Mouse (Mus musculus): ENCODE data around the gene Gm26965. TPM values are rescaled to one million over a fixed set of nuclear protein-coding genes. Genes with fewer than 3 reads are reported as not detected.
"Not testable (repeated sequence)": the region's sequence is repeated elsewhere in the genome, so short reads cannot be mapped to it uniquely, and the experiment has no call there.

The Gm26965 gene
- polyA plus RNA-seq, 1 experiment from 2014 or later: not detected

GRCm38 (mm10) chr13:67484424-67484811 lies 41.5 kb downstream of the Gm26965 start:
- H3K9me3 ChIP-seq (ENCODE audit: low read length): peaks cover 5% of the 10 kb centered on the region
- H3K36me3 ChIP-seq (ENCODE audit: insufficient read depth, low read length): peaks cover 18% of the 10 kb centered on the region
- peak; percentile 67 for ATAC-seq (ENCODE audit: low FRiP score, low TSS enrichment)
- H3K27me3 ChIP-seq (ENCODE audit: insufficient read depth, low read length): no peaks in the 10 kb centered on the region
- H3K9ac ChIP-seq (replicated peaks; ENCODE audit: low read length): peak overlapping the region; percentile 69
- H3K4me3 ChIP-seq (ENCODE audit: low read length): peak overlapping the region; percentile 74
- no peak overlapping the region for H3K27ac ChIP-seq (ENCODE audit: low read length)
- H3K4me1 ChIP-seq (ENCODE audit: insufficient read depth, low read length): peaks cover 6% of the 10 kb centered on the region; the same call in 1 of the 2 replicates
- H3K4me2 ChIP-seq (replicated peaks; ENCODE audit: low read depth, low read length): peak overlapping the region; percentile 56
- WGBS: 40% methylated on average over 8 of the region's 8 CpGs

- peak within 1 kb of the TSS; percentile 56 for H3K4me2 ChIP-seq (replicated peaks; ENCODE audit: low read depth, low read length)
- peak within 1 kb of the TSS; percentile 69 for H3K9ac ChIP-seq (replicated peaks; ENCODE audit: low read length)
- peak within 1 kb of the TSS; percentile 74 for H3K4me3 ChIP-seq (ENCODE audit: low read length)
- peaks cover 6% of the 10 kb centered on the region; the same call in 1 of the 2 replicates for H3K4me1 ChIP-seq (ENCODE audit: insufficient read depth, low read length)
- WGBS: 3% methylated on average over 20 of the region's 20 CpGs
- peak within 1 kb of the TSS; percentile 46; the same call in 1 of the 2 replicates for H3K27ac ChIP-seq (ENCODE audit: low read length)
- peak; percentile 95 for ATAC-seq (ENCODE audit: low FRiP score, low TSS enrichment)
- H3K36me3 ChIP-seq (ENCODE audit: insufficient read depth, low read length): peaks cover 14% of the 10 kb centered on the region
- peaks cover 2% of the 10 kb centered on the region for H3K9me3 ChIP-seq (ENCODE audit: low read length)
- no peaks in the 10 kb centered on the region for H3K27me3 ChIP-seq (ENCODE audit: insufficient read depth, low read length)
Observed at GRCm38 (mm10) chr13:67483625-67484423, 42.1 kb downstream of the Gm26965 start, which contains the start of gene Zfp874b. Gene Zfp874b, minus strand, starts transcription at chr13:67484258.

GRCm38 (mm10) chr13:67481528-67481927 lies 44.4 kb downstream of the Gm26965 start:
- H3K36me3 ChIP-seq (ENCODE audit: insufficient read depth, low read length): 0 out of 2 replicates have a peak, but pooled peaks cover 6% of the 10 kb centered on the region
- no peak overlapping the region for H3K4me2 ChIP-seq (replicated peaks; ENCODE audit: low read depth, low read length)
- no peak overlapping the region for H3K4me3 ChIP-seq (ENCODE audit: low read length)
- H3K27ac ChIP-seq (ENCODE audit: low read length): no peak overlapping the region
- no peaks in the 10 kb centered on the region for H3K9me3 ChIP-seq (ENCODE audit: low read length)
- 61% methylated on average over 4 of the region's 4 CpGs for WGBS
- no peaks in the 10 kb centered on the region for H3K27me3 ChIP-seq (ENCODE audit: insufficient read depth, low read length)
- ATAC-seq (ENCODE audit: low FRiP score, low TSS enrichment): no peak
- H3K9ac ChIP-seq (replicated peaks; ENCODE audit: low read length): no peak overlapping the region
- peaks cover 6% of the 10 kb centered on the region; the same call in 1 of the 2 replicates for H3K4me1 ChIP-seq (ENCODE audit: insufficient read depth, low read length)

GRCm38 (mm10) chr13:67469274-67469673 lies 56.7 kb downstream of the Gm26965 start:
- 96% methylated on average over 3 of the region's 3 CpGs for WGBS
- H3K27ac ChIP-seq (ENCODE audit: low read length): no peak overlapping the region
- peaks cover 26% of the 10 kb centered on the region for H3K36me3 ChIP-seq (ENCODE audit: insufficient read depth, low read length)
- H3K27me3 ChIP-seq (ENCODE audit: insufficient read depth, low read length): no peaks in the 10 kb centered on the region
- ATAC-seq (ENCODE audit: low FRiP score, low TSS enrichment): no peak
- no peaks in the 10 kb centered on the region for H3K4me1 ChIP-seq (ENCODE audit: insufficient read depth, low read length)
- no peak overlapping the region for H3K9ac ChIP-seq (replicated peaks; ENCODE audit: low read length)
- peaks cover 4% of the 10 kb centered on the region for H3K9me3 ChIP-seq (ENCODE audit: low read length)
- no peak overlapping the region for H3K4me2 ChIP-seq (replicated peaks; ENCODE audit: low read depth, low read length)
- H3K4me3 ChIP-seq (ENCODE audit: low read length): no peak overlapping the region

GRCm38 (mm10) chr13:67463506-67464185 lies 62.3 kb downstream of the Gm26965 start:
- H3K27me3 ChIP-seq (ENCODE audit: insufficient read depth, low read length); H3K9me3 ChIP-seq (ENCODE audit: low read length); ATAC-seq (ENCODE audit: low FRiP score, low TSS enrichment); H3K36me3 ChIP-seq (ENCODE audit: insufficient read depth, low read length); H3K27ac ChIP-seq (ENCODE audit: low read length); H3K4me2 ChIP-seq (replicated peaks; ENCODE audit: low read depth, low read length); H3K4me3 ChIP-seq (ENCODE audit: low read length); H3K4me1 ChIP-seq (ENCODE audit: insufficient read depth, low read length); H3K9ac ChIP-seq (replicated peaks; ENCODE audit: low read length): not testable (repeated sequence)
- WGBS: 83% methylated on average over 2 of the region's 5 CpGs

- peak; percentile 55; the same call in 1 of the 2 replicates for ATAC-seq (ENCODE audit: low FRiP score, low TSS enrichment)
- Histone ChIP-seq H3K27me3 (ENCODE audit: insufficient read depth, low read length) (no peaks in the 10 kb centered on the region), H3K36me3 (ENCODE audit: insufficient read depth, low read length) (peaks cover 6% of the 10 kb centered on the region; the same call in 1 of the 2 replicates), H3K4me2 (replicated peaks; ENCODE audit: low read depth, low read length) (peak overlapping the region; percentile 76), H3K9me3 (ENCODE audit: low read length) (no peaks in the 10 kb centered on the region), H3K4me3 (ENCODE audit: low read length) (peak overlapping the region; percentile 65), H3K27ac (ENCODE audit: low read length) (peak overlapping the region; percentile 75), H3K9ac (replicated peaks; ENCODE audit: low read length) (peak overlapping the region; percentile 74), H3K4me1 (ENCODE audit: insufficient read depth, low read length) (0 out of 2 replicates have a peak, but pooled peaks cover 3% of the 10 kb centered on the region)
- 6% methylated on average over 3 of the region's 3 CpGs for WGBS
Observed at GRCm38 (mm10) chr13:67452021-67452309, 74.0 kb downstream of the Gm26965 start.

GRCm38 (mm10) chr13:67451172-67452020 lies 74.6 kb downstream of the Gm26965 start, which contains the start of gene Zfp874a:
Gene Zfp874a, minus strand, starts transcription at chr13:67451624.
- 1% methylated on average over 20 of the region's 20 CpGs for WGBS

More at GRCm38 (mm10) chr13:67451172-67452020, 74.6 kb downstream of the Gm26965 start, which contains the start of gene Zfp874a:
- H3K9ac ChIP-seq (replicated peaks; ENCODE audit: low read length): peak within 1 kb of the TSS; percentile 74
- ATAC-seq (ENCODE audit: low FRiP score, low TSS enrichment): peak; percentile 97
- no peaks in the 10 kb centered on the region for H3K9me3 ChIP-seq (ENCODE audit: low read length)
- peaks cover 12% of the 10 kb centered on the region for H3K36me3 ChIP-seq (ENCODE audit: insufficient read depth, low read length)
- peak within 1 kb of the TSS; percentile 76 for H3K4me2 ChIP-seq (replicated peaks; ENCODE audit: low read depth, low read length)
- H3K4me1 ChIP-seq (ENCODE audit: insufficient read depth, low read length): 0 out of 2 replicates have a peak, but pooled peaks cover 3% of the 10 kb centered on the region
- no peaks in the 10 kb centered on the region for H3K27me3 ChIP-seq (ENCODE audit: insufficient read depth, low read length)
- H3K4me3 ChIP-seq (ENCODE audit: low read length): peak within 1 kb of the TSS; percentile 65
- H3K27ac ChIP-seq (ENCODE audit: low read length): peak within 1 kb of the TSS; percentile 75

Data from kidney, embryonic 16.5 days (tissue).